ENCODE assay signal across 15 mouse cellular contexts in the genomic region with DNA sequence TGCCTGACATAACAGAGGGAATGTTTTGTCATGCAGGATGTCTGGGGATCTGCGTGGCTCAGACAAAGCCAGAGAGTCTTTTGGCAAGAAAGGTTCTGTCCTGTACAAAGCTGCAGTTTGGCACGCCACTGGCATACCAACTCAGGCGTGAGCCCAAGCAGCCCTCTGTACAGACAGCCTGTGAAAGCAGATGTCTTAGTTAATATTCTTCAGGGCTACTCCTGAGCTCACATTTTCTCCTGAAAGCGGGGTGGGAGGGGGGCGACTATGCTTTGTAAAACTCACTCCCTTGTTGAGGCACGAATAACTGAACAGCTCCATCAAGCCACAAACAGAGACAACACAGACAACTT. TPM values are rescaled to one million over a fixed set of nuclear protein-coding genes. Genes with fewer than 3 reads are reported as not detected.
DNase-seq lines count a peak whose midpoint lies in the region; ATAC-seq lines count a peak whose summit lies in the region.
"Had no signal": no experiment of that assay in that cellular context is flagged by ENCODE, and none has a peak within 500 bp of the region (broad histone marks: within the 10 kb centered on the region; RNA-seq: fewer than 3 reads in every experiment).

No protein-coding gene starts in this region.

- peaks cover 18% of the 10 kb centered on the region for H3K4me1 ChIP-seq in midbrain, embryonic 14.5 days (ENCODE audit: control insufficient read depth, insufficient read depth, low read length)
- H3K4me1 ChIP-seq: embryonic facial prominence, embryonic 15.5 days; limb, embryonic 13.5 days had no signal

- no peak overlapping the region; the same call in 1 of the 2 replicates for H3K9ac ChIP-seq in midbrain, embryonic 14.5 days (replicated peaks; ENCODE audit: low read length)
- H3K9ac ChIP-seq: embryonic facial prominence, embryonic 15.5 days; limb, embryonic 13.5 days had no signal

- H3K9me3 ChIP-seq in midbrain, embryonic 14.5 days (ENCODE audit: control insufficient read depth, low read length): no peaks in the 10 kb centered on the region
- H3K9me3 ChIP-seq: embryonic facial prominence, embryonic 15.5 days; limb, embryonic 13.5 days had no signal

- peak overlapping the region; percentile 24 for H3K4me2 ChIP-seq in midbrain, embryonic 14.5 days (ENCODE audit: low read length)
- H3K4me2 ChIP-seq: embryonic facial prominence, embryonic 15.5 days; limb, embryonic 13.5 days had no signal

- H3K27me3 ChIP-seq in midbrain, embryonic 14.5 days (ENCODE audit: control insufficient read depth, insufficient read depth, low read length): no peaks in the 10 kb centered on the region
- H3K27me3 ChIP-seq: embryonic facial prominence, embryonic 15.5 days; limb, embryonic 13.5 days had no signal

- peak overlapping the region; percentile 77 for H3K27ac ChIP-seq in midbrain, embryonic 14.5 days (replicated peaks; ENCODE audit: low read depth, low read length)
- H3K27ac ChIP-seq: embryonic facial prominence, embryonic 15.5 days; kidney, postnatal 0 days; limb, embryonic 13.5 days had no signal

- 26% methylated on average over 6 of the region's 6 CpGs for WGBS in midbrain, embryonic 14.5 days

- H3K4me3 ChIP-seq in midbrain, embryonic 14.5 days (replicated peaks; ENCODE audit: low read depth, low read length): no peak overlapping the region
- H3K4me3 ChIP-seq: embryonic facial prominence, embryonic 15.5 days; limb, embryonic 13.5 days; myocyte had no signal

- DNase-seq in cerebellum, postnatal 10 days: peak; percentile 76 to 86
- DNase-seq in cerebellum, adult 11 months: no peak
- peak; percentile 26 for DNase-seq in right cerebral cortex, adult 18-20 months
- DNase-seq in right cerebral cortex, postnatal 25 days: no peak
- peak; percentile 84 for DNase-seq in midbrain, embryonic 14.5 days
- no peak for DNase-seq in adrenal gland, postnatal 36 days
- DNase-seq in thymus, postnatal 10 days (ENCODE audit: low spot score in 2 of 2): no peak
- DNase-seq: adrenal gland, adult 2 months; gastrocnemius, postnatal 14 days; thymus, adult 18-20 months had no signal

- no peaks in the 10 kb centered on the region for H3K36me3 ChIP-seq in midbrain, embryonic 14.5 days (ENCODE audit: control insufficient read depth, insufficient read depth, low read length)
- H3K36me3 ChIP-seq: embryonic facial prominence, embryonic 15.5 days; limb, embryonic 13.5 days had no signal

- peak; percentile 92 for ATAC-seq in midbrain, embryonic 14.5 days (ENCODE audit: low FRiP score, low TSS enrichment)
- no peak for ATAC-seq in erythroblast, adult 5-6 weeks (replicated peaks; ENCODE audit: low FRiP score, poor library complexity, severe bottlenecking)

RNA-seq across cellular contexts. Expression of a gene that starts 56.3 kb away (rescaled TPM):
- polyA plus RNA-seq in midbrain, embryonic 14.5 days (2014; fragmentation: Nextera tagmentation; extraction: Ambion mirVana): 31.2 and 37.8 TPM in 2 replicates
- 10 to 100 TPM; 24.3 to 25.5 TPM for total RNA-seq in adrenal gland, postnatal 36 days (2021)
- total RNA-seq in erythroblast, adult 5-6 weeks (2015; ENCODE audit: low replicate concordance): 7.9 and 10.4 TPM in 2 replicates
- total RNA-seq in erythroblast, adult 5-6 weeks (2017; ENCODE audit: low replicate concordance): 7.9 and 12.1 TPM in 2 replicates

RNA-seq across cellular contexts. Expression of a gene that starts 56.3 kb away (rescaled TPM):
- polyA plus RNA-seq in midbrain, embryonic 14.5 days (2014; fragmentation: Nextera tagmentation; extraction: Ambion mirVana): 23.1 and 26.7 TPM in 2 replicates
- total RNA-seq in adrenal gland, postnatal 36 days (2021): 10 to 100 TPM; 24.6 to 32.5 TPM
- total RNA-seq in erythroblast, adult 5-6 weeks (2015; ENCODE audit: low replicate concordance): 16.9 and 27.3 TPM in 2 replicates
- 16.6 and 24.4 TPM in 2 replicates for total RNA-seq in erythroblast, adult 5-6 weeks (2017; ENCODE audit: low replicate concordance)

Comparison
In these comparisons a context has a peak if more than half of its experiments do, and no peak if none do; other contexts are left out.
1. DNase-seq: peak in cerebellum, postnatal 10 days (2 of 2), right cerebral cortex, adult 18-20 months (single experiment) and midbrain, embryonic 14.5 days (single experiment); none in cerebellum, adult 11 months (single experiment), right cerebral cortex, postnatal 25 days (single experiment), adrenal gland, postnatal 36 days (0 of 2) and thymus, postnatal 10 days (0 of 2).